Mouse (Mus musculus): ENCODE measurements around the gene Gpatch1.
A peak's percentile ranks its signal among the peaks of the same experiment; 100 is the strongest.

Gpatch1 gene

GRCm38 (mm10) chr7:35234361-35235245 is 83.6 kb downstream of the Gpatch1 start:
- peak; percentile 91 to 98 for DNase-seq (ENCODE audit: low spot score in 2 of 2)

- DNase-seq (ENCODE audit: low spot score in 2 of 2): no peak
Measured at GRCm38 (mm10) chr7:35233861-35234260, 84.4 kb downstream of the Gpatch1 start.

GRCm38 (mm10) chr7:35232796-35233455 is 85.3 kb downstream of the Gpatch1 start:
- DNase-seq (ENCODE audit: low spot score in 2 of 2): no peak

GRCm38 (mm10) chr7:35230333-35230732 is 87.9 kb downstream of the Gpatch1 start:
- DNase-seq (ENCODE audit: low spot score in 2 of 2): no peak
